Mouse (Mus musculus): ENCODE measurements around the gene Gabpa. TPM values are rescaled to one million over a fixed set of nuclear protein-coding genes. Genes with fewer than 3 reads are reported as not detected.

Gene Gabpa
- polyA plus RNA-seq, 1 experiment = 10.3 TPM

- no peak overlapping the region for H3ac ChIP-seq (ENCODE audit: control insufficient read depth, insufficient read length)
- H3K27me3 ChIP-seq (ENCODE audit: control insufficient read depth, insufficient read depth, insufficient read length) = no peaks in the 10 kb centered on the region
- H3K79me2 ChIP-seq (ENCODE audit: control insufficient read depth, insufficient read depth) = no peaks in the 10 kb centered on the region
- H3K4me2 ChIP-seq (ENCODE audit: low read depth) = no peak overlapping the region
- H3K4me3 ChIP-seq = no peak overlapping the region
- no peak for TF ChIP-seq MYOD1 (IDR thresholded peaks at IDR 0.05; ENCODE audit: control insufficient read depth in 1 of 3, insufficient read length in 2 of 3, low read depth in 2 of 3)
- H3K36me3 ChIP-seq (ENCODE audit: control insufficient read depth, insufficient read depth) = no peaks in the 10 kb centered on the region
Observed at GRCm38 (mm10) chr16:84902995-84903394, 68.3 kb downstream of the Gabpa start.

GRCm38 (mm10) chr16:84911477-84912165 lies 76.9 kb downstream of the Gabpa start:
- no peak overlapping the region for H3ac ChIP-seq (ENCODE audit: control insufficient read depth, insufficient read length)
- no peaks in the 10 kb centered on the region for H3K79me2 ChIP-seq (ENCODE audit: control insufficient read depth, insufficient read depth)
- H3K4me3 ChIP-seq = no peak overlapping the region
- no peak for TF ChIP-seq SRF (IDR thresholded peaks at IDR 0.05; ENCODE audit: control insufficient read depth, insufficient read length, low read depth)
- TF ChIP-seq MAX (IDR thresholded peaks at IDR 0.05; ENCODE audit: low read depth) = no peak
- TF ChIP-seq MYOG (IDR thresholded peaks at IDR 0.05; ENCODE audit: control insufficient read depth in 1 of 3, insufficient read depth in 1 of 3, insufficient read length in 2 of 3, low read depth in 2 of 3) = no peak
- TF ChIP-seq CEBPB (IDR thresholded peaks at IDR 0.05; ENCODE audit: insufficient read depth, poor library complexity, severe bottlenecking) = no peak
- TF ChIP-seq TCF3 (IDR thresholded peaks at IDR 0.05; ENCODE audit: insufficient read length, low read depth) = no peak
- no peak for TF ChIP-seq POLR2A (IDR thresholded peaks at IDR 0.05; ENCODE audit: insufficient read length, low read depth)
- no peak for TF ChIP-seq MYOD1 (IDR thresholded peaks at IDR 0.05; ENCODE audit: control insufficient read depth in 1 of 3, insufficient read length in 2 of 3, low read depth in 2 of 3)
- no peak for TF ChIP-seq REST (IDR thresholded peaks at IDR 0.05; ENCODE audit: insufficient read depth, insufficient read length)
- TF ChIP-seq USF1 (IDR thresholded peaks at IDR 0.05; ENCODE audit: low read depth) = no peak
- H3K36me3 ChIP-seq (ENCODE audit: control insufficient read depth, insufficient read depth) = no peaks in the 10 kb centered on the region
- no peaks in the 10 kb centered on the region for H3K27me3 ChIP-seq (ENCODE audit: control insufficient read depth, insufficient read depth, insufficient read length)
- H3K4me2 ChIP-seq (ENCODE audit: low read depth) = no peak overlapping the region

Other genes with a start within 250 kb of the Gabpa start
- gene Mrpl39, start 99.2 kb upstream of the Gabpa start, polyA plus RNA-seq (2012; fragmentation: generic; extraction: Trizol) = 36.6 TPM
- 37.2 TPM for gene Jam2, start 60.8 kb upstream of the Gabpa start, polyA plus RNA-seq (2012; fragmentation: generic; extraction: Trizol)
- 361 TPM for gene Atp5j, start 700 bp downstream of the Gabpa start, polyA plus RNA-seq (2012; fragmentation: generic; extraction: Trizol)

Measured in myocyte (in vitro differentiated cells).